Mouse (Mus musculus) cortical plate, adult 2 months (tissue): ENCODE measurements at regions not wholly inside any gene's neighbourhood (a gene's known extent, or its start where the extent isn't known, plus 50 kb on each side); places are given as distances from the start of the nearest gene placed in this dataset.

Source experiments
- CTCF ChIP-seq: fragments of 200-500 bp; IDR thresholded peaks from 2 replicates; pipeline ENCODE4 v1.5.1; 2011; ENCODE audit warnings: mild to moderate bottlenecking, control low read depth, low read length; ENCODE audit not compliant: insufficient read depth; ENCODE audit errors: extremely low read depth
- POLR2A ChIP-seq: fragments of 200-500 bp; IDR thresholded peaks from 2 replicates; pipeline ENCODE4 v1.6.1; 2011; ENCODE audit warnings: mild to moderate bottlenecking, low read length, control low read depth; ENCODE audit not compliant: insufficient read depth; ENCODE audit errors: extremely low read depth

DNA sequence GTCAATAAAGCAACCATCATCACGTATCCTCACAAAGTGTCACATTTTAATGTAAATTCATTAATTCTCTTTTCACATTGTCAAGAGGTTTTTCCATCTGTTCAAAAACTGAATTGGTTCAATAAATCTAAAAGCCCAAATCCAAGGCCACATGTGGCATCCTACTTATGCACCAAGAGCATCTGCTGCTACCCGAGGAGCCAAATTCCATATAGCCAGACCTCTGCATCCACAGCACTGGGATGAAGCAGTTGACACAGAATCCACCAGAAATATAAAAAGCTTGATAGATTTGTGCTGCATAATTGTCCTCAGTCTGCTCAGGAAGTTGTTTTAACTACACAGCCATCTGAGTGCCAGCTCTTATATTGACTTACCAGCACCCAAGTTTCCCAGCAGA is 164.4 kb upstream of the Tram1l1 start:
- TF ChIP-seq CTCF (no peak), POLR2A (no peak)
